Mouse (Mus musculus): ENCODE measurements around the gene BC080695. TPM values are rescaled to one million over a fixed set of nuclear protein-coding genes. Genes with fewer than 3 reads are reported as not detected.
"Not testable (repeated sequence)": the region's sequence is repeated elsewhere in the genome, so short reads cannot be mapped to it uniquely, and the experiment has no call there.

BC080695 gene
- total RNA-seq (2015) = not detected in 2 replicates
- total RNA-seq (2017) = not detected in 2 replicates

DNA sequence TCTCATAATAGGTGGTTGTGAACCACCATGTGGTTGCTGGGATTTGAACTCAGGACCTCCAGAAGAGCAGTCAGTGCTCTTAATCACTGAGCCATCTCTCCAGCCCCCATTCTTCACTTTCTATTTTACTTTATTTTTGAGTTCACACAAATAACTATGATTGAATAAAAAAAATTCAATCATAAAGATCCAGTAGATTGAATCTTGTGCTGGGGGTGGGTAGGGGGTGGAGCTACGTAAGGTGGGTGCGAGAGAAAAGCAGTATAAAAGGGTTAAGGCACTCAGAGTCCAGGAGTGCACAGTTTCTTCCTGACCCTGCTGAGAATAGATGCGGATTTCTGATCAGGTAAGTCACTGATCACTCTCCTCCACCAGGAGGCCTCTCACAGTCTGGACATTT lies at the start of gene BC080695, which contains the start of gene Gm13057:
Gene BC080695, plus strand, starts transcription at position 301 of the 400 bp plus-strand sequence.
Gene Gm13057, plus strand, starts transcription at position 310 of the 400 bp plus-strand sequence.
- ATAC-seq (ENCODE audit: poor library complexity, severe bottlenecking) = not testable (repeated sequence)

DNA sequence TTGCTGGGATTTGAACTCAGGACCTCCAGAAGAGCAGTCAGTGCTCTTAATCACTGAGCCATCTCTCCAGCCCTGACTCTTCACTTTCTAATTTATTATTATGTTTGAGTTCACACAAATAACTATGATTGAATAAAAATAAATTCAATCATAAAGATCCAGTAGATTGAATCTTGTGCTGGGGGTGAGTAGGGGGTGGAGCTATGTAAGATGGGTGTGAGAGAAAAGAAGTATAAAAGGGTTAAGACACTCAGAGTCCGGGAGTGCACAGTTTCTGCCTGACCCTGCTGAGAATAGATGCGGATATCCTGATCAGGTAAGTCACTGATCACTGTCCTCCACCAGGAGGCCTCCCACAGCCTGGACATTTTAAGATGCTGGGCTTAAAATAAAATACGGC lies 40.5 kb upstream of the BC080695 start, which contains the start of gene Gm13043:
Gene Gm13043, plus strand, starts transcription at position 301 of the 400 bp plus-strand sequence.
- ATAC-seq (ENCODE audit: poor library complexity, severe bottlenecking) = no peak

DNA sequence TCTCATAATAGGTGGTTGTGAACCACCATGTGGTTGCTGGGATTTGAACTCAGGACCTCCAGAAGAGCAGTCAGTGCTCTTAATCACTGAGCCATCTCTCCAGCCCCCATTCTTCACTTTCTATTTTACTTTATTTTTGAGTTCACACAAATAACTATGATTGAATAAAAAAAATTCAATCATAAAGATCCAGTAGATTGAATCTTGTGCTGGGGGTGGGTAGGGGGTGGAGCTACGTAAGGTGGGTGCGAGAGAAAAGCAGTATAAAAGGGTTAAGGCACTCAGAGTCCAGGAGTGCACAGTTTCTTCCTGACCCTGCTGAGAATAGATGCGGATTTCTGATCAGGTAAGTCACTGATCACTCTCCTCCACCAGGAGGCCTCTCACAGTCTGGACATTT lies 15.8 kb upstream of the BC080695 start, which contains the start of gene Gm13040:
Gene Gm13040, plus strand, starts transcription at position 301 of the 400 bp plus-strand sequence.
- not testable (repeated sequence) for ATAC-seq (ENCODE audit: poor library complexity, severe bottlenecking)

DNA sequence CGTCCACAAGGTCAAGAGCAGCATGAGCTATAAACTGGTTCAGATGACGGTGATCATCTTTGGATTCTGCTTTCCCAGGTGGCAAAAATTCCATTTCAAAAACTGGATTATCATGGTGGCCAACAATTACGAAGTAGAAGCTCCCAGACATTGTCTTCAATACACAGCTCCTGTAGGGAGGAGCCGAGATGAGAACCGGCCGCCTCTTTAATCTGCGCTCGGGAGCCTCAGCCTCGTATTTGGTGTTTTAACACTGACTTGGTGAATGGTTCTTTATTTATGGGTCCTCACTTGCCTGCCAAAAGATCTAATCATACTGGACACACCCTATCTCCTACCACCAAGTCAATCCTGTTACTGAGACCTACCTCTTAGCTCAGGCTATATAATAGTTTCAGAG lies 60.4 kb downstream of the BC080695 start:
- ATAC-seq (ENCODE audit: poor library complexity, severe bottlenecking) = peak; percentile 64

DNA sequence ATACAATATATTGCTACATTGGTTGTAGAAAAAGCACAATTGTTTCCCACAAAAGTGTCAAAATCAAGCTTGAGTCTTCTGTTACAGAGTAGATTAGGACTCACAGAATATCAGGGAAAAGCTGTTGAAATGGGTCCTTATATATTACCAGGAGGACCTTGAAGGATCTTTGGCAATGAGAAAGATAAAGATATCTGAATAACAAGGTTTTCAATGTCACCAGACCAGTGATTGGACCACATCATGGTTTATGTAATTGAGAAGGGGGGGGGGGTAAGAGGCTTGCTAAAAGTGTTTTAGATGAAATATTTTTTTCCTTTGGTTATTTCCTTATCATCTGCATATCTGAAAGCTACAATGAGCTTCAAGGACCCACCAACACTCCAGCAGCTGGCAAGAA lies 63.2 kb downstream of the BC080695 start, which contains the start of gene Gm13083:
Gene Gm13083, plus strand, starts transcription at position 301 of the 400 bp plus-strand sequence.
- ATAC-seq (ENCODE audit: poor library complexity, severe bottlenecking) = not testable (repeated sequence)

DNA sequence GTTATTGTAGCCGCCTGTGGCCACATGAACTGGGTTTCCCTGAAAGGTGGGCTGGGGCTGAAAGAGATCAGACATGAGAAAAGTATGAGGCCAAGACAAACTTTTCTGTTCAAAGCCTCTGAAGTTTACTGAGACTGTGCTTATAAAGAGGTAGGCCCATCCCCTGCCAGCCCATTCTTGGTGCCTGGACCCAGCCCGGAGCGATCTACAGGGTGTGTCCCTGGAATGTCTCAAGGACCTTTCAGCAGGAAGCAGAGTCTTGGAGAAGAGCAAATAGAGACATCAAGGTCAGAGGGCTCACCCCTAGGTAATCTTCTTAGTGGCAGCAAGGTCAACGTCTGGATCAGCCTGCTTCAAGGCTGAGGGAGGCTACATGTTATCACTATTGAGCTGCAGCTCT lies 66.6 kb downstream of the BC080695 start:
- not testable (repeated sequence) for ATAC-seq (ENCODE audit: poor library complexity, severe bottlenecking)

Other genes starting within 250 kb of the BC080695 start
- not detected in 2 replicates for gene Lrrc38, start 201.9 kb upstream of the BC080695 start, total RNA-seq (2015)
- gene Lrrc38, start 201.9 kb upstream of the BC080695 start, total RNA-seq (2017) = not detected in 2 replicates
- gene Pramel1, start 157.3 kb upstream of the BC080695 start, total RNA-seq (2015) = not detected in 2 replicates
- not detected in 2 replicates for gene Pramel1, start 157.3 kb upstream of the BC080695 start, total RNA-seq (2017)
- 11.4 and 12.6 TPM in 2 replicates for gene Pramef8, start 139.3 kb upstream of the BC080695 start, total RNA-seq (2015)
- gene Pramef8, start 139.3 kb upstream of the BC080695 start, total RNA-seq (2017) = 11.2 and 12.0 TPM in 2 replicates
- not detected in 2 replicates for gene Oog4, start 101.4 kb upstream of the BC080695 start, total RNA-seq (2015)
- not detected in 2 replicates for gene Oog4, start 101.4 kb upstream of the BC080695 start, total RNA-seq (2017)
- gene Gm13043, start 40.4 kb upstream of the BC080695 start, total RNA-seq (2015) = not detected in 2 replicates
- not detected in 2 replicates for gene Gm13043, start 40.4 kb upstream of the BC080695 start, total RNA-seq (2017)
- gene Gm13040, start 15.7 kb upstream of the BC080695 start, total RNA-seq (2015) = not detected in 2 replicates
- not detected in 2 replicates for gene Gm13040, start 15.7 kb upstream of the BC080695 start, total RNA-seq (2017)
- not detected in 2 replicates for gene Gm13057, start within 50 bp of the BC080695 start, total RNA-seq (2015)
- gene Gm13057, start within 50 bp of the BC080695 start, total RNA-seq (2017) = not detected in 2 replicates
- not detected in 2 replicates for gene Gm13083, start 63.3 kb downstream of the BC080695 start, total RNA-seq (2015)
- gene Gm13083, start 63.3 kb downstream of the BC080695 start, total RNA-seq (2017) = 0.07 TPM in 1 of 2 replicates, not detected in the other
- gene Gm13088, start 105.5 kb downstream of the BC080695 start, total RNA-seq (2015) = not detected in 2 replicates
- not detected in 2 replicates for gene Gm13088, start 105.5 kb downstream of the BC080695 start, total RNA-seq (2017)
- gene Gm13089, start 151.0 kb downstream of the BC080695 start, total RNA-seq (2015) = not detected in 2 replicates
- gene Gm13089, start 151.0 kb downstream of the BC080695 start, total RNA-seq (2017) = not detected in 2 replicates
- not detected in 2 replicates for gene Gm13078, start 167.8 kb downstream of the BC080695 start, total RNA-seq (2015)
- gene Gm13078, start 167.8 kb downstream of the BC080695 start, total RNA-seq (2017) = not detected in 2 replicates
- gene Gm13023, start 237.7 kb downstream of the BC080695 start, total RNA-seq (2015) = not detected in 2 replicates
- not detected in 2 replicates for gene Gm13023, start 237.7 kb downstream of the BC080695 start, total RNA-seq (2017)